Mouse (Mus musculus) spleen, adult 18-20 months (tissue): Measurements from ENCODE around the gene Lpcat3.

Source experiments
- DNase-seq, 2 experiments: peaks; one replicate each; pipeline ENCODE4 v3.0.0; 2022; ENCODE audit warnings: mixed read lengths in 2 of 2

The Lpcat3 gene

DNA sequence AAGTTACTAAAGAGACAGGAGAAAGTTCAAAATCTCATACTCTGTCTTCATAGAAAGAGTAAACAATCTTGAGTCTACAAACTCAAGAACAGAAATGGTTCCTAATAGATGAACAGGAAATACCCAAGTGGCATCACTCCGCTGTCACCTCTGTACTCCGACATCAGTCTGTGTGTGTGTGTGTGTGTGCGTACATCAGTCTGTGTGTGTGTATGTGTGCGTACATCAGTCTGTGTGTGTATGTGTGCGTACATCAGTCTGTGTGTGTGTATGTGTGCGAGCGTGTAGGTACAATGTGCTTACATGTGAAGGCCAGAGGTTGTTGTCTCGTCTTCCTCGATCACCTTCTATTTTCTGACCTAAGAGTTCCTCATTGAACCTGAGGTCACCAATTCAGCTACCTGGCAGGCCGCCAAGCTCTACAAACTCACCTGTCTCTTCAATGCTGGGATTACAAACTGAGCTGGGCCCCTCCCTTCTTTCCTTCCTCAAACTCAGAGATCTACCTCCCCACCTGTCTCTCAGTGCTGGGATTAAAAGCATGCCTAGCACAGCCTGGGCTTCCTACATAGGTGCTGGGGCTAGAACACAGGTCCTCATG, 45.6 kb downstream of the Lpcat3 start:
- DNase-seq: no peak

DNA sequence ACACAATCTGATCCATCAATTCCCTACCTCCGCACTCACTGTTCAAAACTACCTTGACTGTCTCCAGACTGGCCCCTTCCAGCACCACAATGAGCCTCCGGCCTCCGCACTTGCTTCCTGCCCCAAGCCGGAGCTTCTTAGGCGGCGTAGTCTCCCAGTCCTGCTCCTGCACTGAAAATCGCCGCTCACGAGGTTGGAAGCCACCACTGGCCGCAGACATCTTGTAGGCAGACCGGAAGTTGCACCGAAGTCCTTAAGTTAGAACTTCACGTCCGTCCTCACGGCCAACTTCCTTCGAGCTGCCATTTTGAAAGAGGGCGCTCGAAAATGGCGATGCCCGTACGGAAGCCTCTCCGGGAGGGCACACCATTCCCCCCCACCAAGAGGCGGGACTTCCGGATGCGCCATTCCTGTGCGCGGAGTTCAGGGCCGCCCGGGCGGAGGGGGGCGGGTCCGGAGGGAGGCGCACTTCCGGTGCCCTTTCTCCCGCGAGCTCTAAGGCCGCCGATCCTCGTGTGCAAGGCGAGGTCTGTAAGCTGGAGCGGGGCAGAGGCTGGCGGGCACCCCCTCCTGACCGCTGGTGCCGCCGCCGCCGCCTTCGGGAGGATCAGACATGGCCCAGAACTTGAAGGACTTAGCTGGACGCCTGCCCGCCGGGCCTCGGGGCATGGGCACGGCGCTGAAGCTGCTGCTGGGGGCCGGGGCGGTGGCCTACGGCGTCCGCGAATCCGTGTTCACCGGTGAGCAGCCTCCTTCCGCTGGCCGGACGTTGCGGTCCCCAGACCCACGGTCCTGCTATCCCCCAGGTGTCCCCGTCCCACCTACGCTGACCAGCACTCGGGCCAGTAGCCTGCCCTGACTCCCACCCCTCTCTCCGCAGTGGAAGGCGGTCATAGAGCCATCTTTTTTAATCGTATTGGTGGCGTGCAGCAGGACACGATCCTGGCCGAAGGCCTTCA, 49.3 kb downstream of the Lpcat3 start, which contains the start of the genes Emg1 and Phb2:
Gene Emg1 (minus strand): TSS at position 355 of the 959 bp plus-strand sequence.
Gene Phb2 (plus strand): TSS at position 513 of the 959 bp plus-strand sequence.
- DNase-seq: peak; percentile 95 to 97

- DNase-seq: no peak
Observed at GRCm38 (mm10) chr6:124712918-124713317, 50.1 kb downstream of the Lpcat3 start.

- peak; percentile 57 to 70 for DNase-seq
Observed at GRCm38 (mm10) chr6:124716864-124717490, 54.1 kb downstream of the Lpcat3 start.

- no peak for DNase-seq
Observed at GRCm38 (mm10) chr6:124717968-124718367, 55.1 kb downstream of the Lpcat3 start.

GRCm38 (mm10) chr6:124718703-124719102, 55.9 kb downstream of the Lpcat3 start:
- no peak for DNase-seq

DNA sequence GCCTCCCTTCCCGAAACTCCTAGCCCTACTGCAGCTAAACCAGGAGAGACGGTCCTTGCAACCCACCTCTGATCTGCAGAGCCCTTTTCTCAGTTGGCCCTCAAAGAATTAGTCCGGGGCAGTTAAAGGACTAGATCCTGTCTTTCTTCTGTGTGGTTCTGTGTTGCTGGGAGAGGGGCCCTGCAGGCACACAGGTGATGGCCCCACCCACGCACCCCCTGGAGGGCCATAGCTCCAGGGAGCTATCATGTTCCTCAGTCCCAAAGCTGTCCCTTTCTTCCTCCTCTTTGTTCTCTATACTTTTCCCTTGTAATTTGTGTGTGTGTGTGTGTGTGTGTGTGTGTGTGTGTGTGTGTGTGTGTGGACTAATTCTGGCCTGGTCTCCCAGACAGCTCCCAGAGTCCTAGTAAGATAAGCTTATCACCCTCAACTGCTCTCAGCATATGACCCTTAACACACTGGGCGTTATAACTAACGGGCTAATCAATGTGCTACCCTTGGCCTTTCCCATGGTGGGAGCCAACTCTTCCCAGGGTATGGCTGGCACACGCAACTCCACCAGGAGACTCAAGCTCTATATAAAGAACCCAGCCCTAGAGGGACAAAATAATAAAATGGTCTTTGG, 56.6 kb downstream of the Lpcat3 start:
- no peak for DNase-seq

DNA sequence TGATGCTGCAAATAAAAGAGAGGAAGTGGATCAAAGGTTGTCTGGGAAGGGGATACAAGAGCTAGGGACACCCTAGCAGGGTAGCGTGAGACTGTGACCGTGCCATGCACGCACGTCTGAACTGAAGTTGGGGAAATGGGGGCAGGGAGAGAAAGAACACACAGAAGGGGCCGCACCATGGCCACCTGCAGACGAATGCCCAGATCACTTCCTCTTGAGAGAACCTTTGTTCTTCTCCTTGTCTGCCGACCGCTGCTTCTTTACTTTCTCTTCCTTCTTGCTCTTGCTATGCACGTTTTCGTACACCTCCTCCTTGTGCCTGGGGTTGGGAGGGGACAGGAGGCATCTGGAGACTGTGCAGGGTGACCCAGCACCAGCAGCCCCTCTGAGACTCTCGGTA, 58.1 kb downstream of the Lpcat3 start:
- peak; percentile 47 to 59 for DNase-seq

GRCm38 (mm10) chr6:124722876-124723473, 60.1 kb downstream of the Lpcat3 start:
- no peak for DNase-seq

GRCm38 (mm10) chr6:124723541-124723940, 60.7 kb downstream of the Lpcat3 start:
- peak; percentile 55 to 56 for DNase-seq

DNA sequence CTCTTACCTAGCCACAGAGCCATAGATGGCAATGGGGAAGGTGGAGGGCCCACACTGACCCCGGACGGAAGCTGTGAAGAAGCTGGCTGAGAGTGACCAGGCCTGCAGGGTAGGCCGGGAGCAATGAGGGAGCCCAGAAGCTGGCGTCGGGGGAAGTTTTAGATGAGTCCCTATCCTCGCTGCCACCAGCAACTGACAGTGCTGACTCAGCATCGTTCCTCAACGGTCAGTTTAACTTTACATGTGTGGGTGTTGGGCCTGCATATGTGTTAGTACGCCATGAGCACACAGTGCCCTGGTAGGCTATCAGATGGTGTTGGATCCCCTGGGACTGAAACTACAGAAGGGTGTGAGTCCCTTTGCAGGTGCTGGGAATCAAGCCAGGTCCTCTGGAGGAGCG, 61.6 kb downstream of the Lpcat3 start:
- DNase-seq: no peak

GRCm38 (mm10) chr6:124728621-124729020, 65.8 kb downstream of the Lpcat3 start:
- DNase-seq: no peak

GRCm38 (mm10) chr6:124729850-124730705, 67.3 kb downstream of the Lpcat3 start:
- peak; percentile 65 to 69 for DNase-seq

GRCm38 (mm10) chr6:124731038-124731437, 68.2 kb downstream of the Lpcat3 start:
- DNase-seq: no peak

GRCm38 (mm10) chr6:124732476-124733370, 69.9 kb downstream of the Lpcat3 start:
- peak; percentile 85 to 91 for DNase-seq

DNA sequence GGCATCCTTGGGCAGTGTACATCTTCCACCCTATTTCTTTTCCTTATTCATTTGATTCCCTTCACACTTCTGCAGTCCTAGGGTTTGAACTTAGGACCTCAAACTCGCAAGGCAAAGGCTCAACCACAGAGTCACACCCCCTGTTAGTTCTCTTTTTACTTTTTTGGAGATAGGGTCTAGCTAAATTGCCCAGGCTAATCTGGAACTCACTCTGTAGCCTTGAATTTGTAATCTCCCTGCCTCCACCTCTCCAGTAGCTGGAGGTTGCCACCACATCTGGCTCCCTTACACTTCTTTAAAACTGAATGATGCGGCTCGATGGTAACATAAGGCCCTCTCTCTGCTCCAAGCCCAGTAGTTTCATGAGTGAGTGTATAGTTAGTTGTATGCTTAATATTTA, 71.6 kb downstream of the Lpcat3 start:
- no peak for DNase-seq

DNA sequence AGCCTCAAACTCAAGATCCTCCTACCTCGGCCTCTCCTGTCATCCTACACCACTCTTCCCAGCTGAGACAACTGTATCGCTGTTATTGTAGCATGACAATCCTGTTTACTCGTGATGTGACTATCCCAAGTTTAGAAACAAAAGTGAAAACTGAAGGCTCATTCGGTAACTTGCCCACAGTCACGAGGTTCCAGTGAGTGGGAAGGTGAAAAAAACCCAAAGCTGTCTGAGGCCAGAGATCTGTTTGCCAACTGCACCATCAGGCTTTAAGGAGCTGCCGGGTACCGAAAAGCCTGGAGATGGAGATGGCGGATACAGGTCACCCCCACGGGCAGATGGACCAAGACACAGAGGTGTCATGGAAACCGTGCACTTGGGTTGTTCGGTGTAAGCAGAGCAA, 74.2 kb downstream of the Lpcat3 start:
- no peak for DNase-seq

- DNase-seq: peak in 1 of 2 experiments; percentile 47
Observed at GRCm38 (mm10) chr6:124738511-124739023, 75.7 kb downstream of the Lpcat3 start, which contains the start of gene Ptpn6. Gene Ptpn6, minus strand, starts transcription at chr6:124738714.

DNA sequence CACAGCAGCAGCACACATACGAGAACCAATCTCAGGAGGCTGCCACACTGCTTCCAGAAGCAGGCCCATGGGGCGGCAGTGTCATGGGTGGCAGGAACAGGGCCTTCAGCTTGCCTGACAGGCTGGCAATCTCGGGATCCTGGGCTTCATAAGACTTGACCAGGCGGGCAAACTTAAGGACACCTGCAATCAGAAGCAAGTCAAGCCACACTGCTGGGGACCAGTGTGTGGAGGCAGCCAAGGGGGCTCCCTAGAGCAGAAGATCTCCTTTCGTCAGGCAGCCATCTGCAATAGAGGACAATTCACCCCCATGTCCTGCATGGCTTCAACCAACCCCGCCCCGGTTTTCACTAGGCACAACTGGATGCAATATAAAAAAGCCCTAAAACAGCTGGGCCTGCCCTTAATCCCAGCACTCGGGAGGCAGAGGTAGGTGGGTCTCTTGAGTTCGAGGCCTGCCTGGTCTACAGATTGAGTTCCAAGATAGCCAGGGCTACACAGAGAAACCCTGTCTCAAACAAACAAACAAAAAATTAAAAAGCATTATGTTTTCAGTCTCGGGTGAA, 76.5 kb downstream of the Lpcat3 start:
- no peak for DNase-seq
